Mouse (Mus musculus): Measurements from ENCODE around the gene Stt3b. TPM values are rescaled to one million over a fixed set of nuclear protein-coding genes. Genes with fewer than 3 reads are reported as not detected.

Gene Stt3b
- polyA plus RNA-seq, 2 experiments = 24.6 to 64.4 TPM

GRCm38 (mm10) chr9:115311223-115311520, 951 bp upstream of the Stt3b start:
- Histone ChIP-seq H3K9ac (replicated peaks) (peak overlapping the region; percentile 73), H3K4me3 (ENCODE audit: insufficient read depth in 1 of 2, low read depth in 2 of 2, low read length in 2 of 2) (peak overlapping the region; percentile 71 to 86), H3K9me3 (ENCODE audit: control insufficient read depth, low read length) (no peaks in the 10 kb centered on the region), H3K27me3 (ENCODE audit: control insufficient read depth, insufficient read depth, low read length) (no peaks in the 10 kb centered on the region), H3K4me2 (ENCODE audit: low read depth) (peak overlapping the region; percentile 91), H3K4me1 (replicated peaks; ENCODE audit: control insufficient read depth in 2 of 2, insufficient read depth in 2 of 2, low read length in 1 of 2) (peaks cover 11 to 31% of the 10 kb centered on the region in 2 experiments), H3K27ac (peak overlapping the region; percentile 80), H3K36me3 (replicated peaks; ENCODE audit: control insufficient read depth, insufficient read depth, low read depth) (no peaks in the 10 kb centered on the region)
- no peak for TF ChIP-seq EP300 (IDR thresholded peaks at IDR 0.05; ENCODE audit: low read depth)
- ATAC-seq (ENCODE audit: insufficient read depth) (no peak), DNase-seq (ENCODE audit: low read depth in 3 of 3, low spot score in 3 of 3) (peak in 2 of 3 experiments; percentile 49 to 52)
- WGBS (ENCODE audit: insufficient replicate concordance) = 5% methylated on average over 5 of the region's 5 CpGs

GRCm38 (mm10) chr9:115309977-115310345, 260 bp downstream of the Stt3b start:
- WGBS (ENCODE audit: insufficient replicate concordance) = under 1% methylated on average over 38 of the region's 42 CpGs
- peak overlapping the region; percentile 88 for H3K27ac ChIP-seq
- no peaks in the 10 kb centered on the region for H3K9me3 ChIP-seq (ENCODE audit: control insufficient read depth, low read length)
- peak overlapping the region; percentile 86 to 97 for H3K4me3 ChIP-seq (ENCODE audit: insufficient read depth in 1 of 2, low read depth in 2 of 2, low read length in 2 of 2)
- ATAC-seq (ENCODE audit: insufficient read depth) (peak; percentile 84), DNase-seq (ENCODE audit: low read depth in 3 of 3, low spot score in 3 of 3) (peak; percentile 65 to 71 (median 69))
- peaks cover 22 to 34% of the 10 kb centered on the region in 2 experiments for H3K4me1 ChIP-seq (replicated peaks; ENCODE audit: control insufficient read depth in 2 of 2, insufficient read depth in 2 of 2, low read length in 1 of 2)
- H3K27me3 ChIP-seq (ENCODE audit: control insufficient read depth, insufficient read depth, low read length) = no peaks in the 10 kb centered on the region
- peak overlapping the region; percentile 95 for H3K9ac ChIP-seq (replicated peaks)
- no peaks in the 10 kb centered on the region; the same call in 1 of the 2 replicates for H3K36me3 ChIP-seq (replicated peaks; ENCODE audit: control insufficient read depth, insufficient read depth, low read depth)
- H3K4me2 ChIP-seq (ENCODE audit: low read depth) = peak overlapping the region; percentile 91
- TF ChIP-seq EP300 (IDR thresholded peaks at IDR 0.05; ENCODE audit: low read depth) = no peak
- no peak for TF ChIP-seq CTCF (IDR thresholded peaks at IDR 0.05; ENCODE audit: low read depth)

GRCm38 (mm10) chr9:115309381-115309971, 745 bp downstream of the Stt3b start:
- under 1% methylated on average over 56 of the region's 65 CpGs for WGBS (ENCODE audit: insufficient replicate concordance)

GRCm38 (mm10) chr9:115308941-115309380, 1.3 kb downstream of the Stt3b start:
- no peak for ATAC-seq (ENCODE audit: insufficient read depth)
- peak overlapping the region; percentile 95 for H3K9ac ChIP-seq (replicated peaks)
- no peaks in the 10 kb centered on the region; the same call in 1 of the 2 replicates for H3K36me3 ChIP-seq (replicated peaks; ENCODE audit: control insufficient read depth, insufficient read depth, low read depth)
- no peak for DNase-seq (ENCODE audit: low read depth in 3 of 3, low spot score in 3 of 3)
- WGBS (ENCODE audit: insufficient replicate concordance) = under 1% methylated on average over 18 of the region's 18 CpGs
- no peak for TF ChIP-seq EP300 (IDR thresholded peaks at IDR 0.05; ENCODE audit: low read depth)
- TF ChIP-seq CTCF (IDR thresholded peaks at IDR 0.05; ENCODE audit: low read depth) = no peak
- peak overlapping the region; percentile 86 to 97 for H3K4me3 ChIP-seq (ENCODE audit: insufficient read depth in 1 of 2, low read depth in 2 of 2, low read length in 2 of 2)
- H3K9me3 ChIP-seq (ENCODE audit: control insufficient read depth, low read length) = no peaks in the 10 kb centered on the region
- peaks cover 27 to 33% of the 10 kb centered on the region in 2 experiments for H3K4me1 ChIP-seq (replicated peaks; ENCODE audit: control insufficient read depth in 2 of 2, insufficient read depth in 2 of 2, low read length in 1 of 2)
- no peaks in the 10 kb centered on the region for H3K27me3 ChIP-seq (ENCODE audit: control insufficient read depth, insufficient read depth, low read length)
- H3K27ac ChIP-seq = peak overlapping the region; percentile 88
- peak overlapping the region; percentile 91 for H3K4me2 ChIP-seq (ENCODE audit: low read depth)

More at GRCm38 (mm10) chr9:115309381-115309971, 745 bp downstream of the Stt3b start:
- H3K36me3 ChIP-seq (replicated peaks; ENCODE audit: control insufficient read depth, insufficient read depth, low read depth) = no peaks in the 10 kb centered on the region; the same call in 1 of the 2 replicates
- no peaks in the 10 kb centered on the region for H3K9me3 ChIP-seq (ENCODE audit: control insufficient read depth, low read length)
- peak overlapping the region; percentile 91 for H3K4me2 ChIP-seq (ENCODE audit: low read depth)
- ATAC-seq (ENCODE audit: insufficient read depth) = no peak; the same call in none of the 2 replicates
- no peaks in the 10 kb centered on the region for H3K27me3 ChIP-seq (ENCODE audit: control insufficient read depth, insufficient read depth, low read length)
- peaks cover 26 to 34% of the 10 kb centered on the region in 2 experiments for H3K4me1 ChIP-seq (replicated peaks; ENCODE audit: control insufficient read depth in 2 of 2, insufficient read depth in 2 of 2, low read length in 1 of 2)
- H3K9ac ChIP-seq (replicated peaks) = peak overlapping the region; percentile 95
- no peak for DNase-seq (ENCODE audit: low read depth in 3 of 3, low spot score in 3 of 3)
- no peak for TF ChIP-seq EP300 (IDR thresholded peaks at IDR 0.05; ENCODE audit: low read depth)
- TF ChIP-seq CTCF (IDR thresholded peaks at IDR 0.05; ENCODE audit: low read depth) = 0 out of 2 replicates have a peak, but pooled peaks have one; percentile 3
- H3K27ac ChIP-seq = peak overlapping the region; percentile 88
- peak overlapping the region; percentile 86 to 97 for H3K4me3 ChIP-seq (ENCODE audit: insufficient read depth in 1 of 2, low read depth in 2 of 2, low read length in 2 of 2)

GRCm38 (mm10) chr9:115308401-115308800, 1.8 kb downstream of the Stt3b start:
- 2% methylated on average over 4 of the region's 4 CpGs for WGBS (ENCODE audit: insufficient replicate concordance)
- no peaks in the 10 kb centered on the region for H3K27me3 ChIP-seq (ENCODE audit: control insufficient read depth, insufficient read depth, low read length)
- no peak overlapping the region for H3K27ac ChIP-seq
- no peaks in the 10 kb centered on the region for H3K9me3 ChIP-seq (ENCODE audit: control insufficient read depth, low read length)
- peak overlapping the region; percentile 91 for H3K4me2 ChIP-seq (ENCODE audit: low read depth)
- DNase-seq (ENCODE audit: low read depth in 3 of 3, low spot score in 3 of 3) = no peak
- H3K4me1 ChIP-seq (replicated peaks; ENCODE audit: control insufficient read depth in 2 of 2, insufficient read depth in 2 of 2, low read length in 1 of 2) = peaks cover 31 to 32% of the 10 kb centered on the region in 2 experiments
- no peaks in the 10 kb centered on the region; the same call in 1 of the 2 replicates for H3K36me3 ChIP-seq (replicated peaks; ENCODE audit: control insufficient read depth, insufficient read depth, low read depth)
- ATAC-seq (ENCODE audit: insufficient read depth) = no peak
- peak overlapping the region; percentile 95 for H3K9ac ChIP-seq (replicated peaks)
- TF ChIP-seq EP300 (IDR thresholded peaks at IDR 0.05; ENCODE audit: low read depth) (no peak), CTCF (IDR thresholded peaks at IDR 0.05; ENCODE audit: low read depth) (no peak)
- peak overlapping the region; percentile 86 to 97 for H3K4me3 ChIP-seq (ENCODE audit: insufficient read depth in 1 of 2, low read depth in 2 of 2, low read length in 2 of 2)
